Mouse (Mus musculus) forelimb bud, embryonic 11.5 days (tissue): ENCODE results near the gene Kif23.

Experiments used
- DNase-seq: peaks from one replicate; pipeline ENCODE4 v3.0.0-alpha.2; 2012; ENCODE audit warnings: low read depth, low spot score

Kif23 gene

DNA sequence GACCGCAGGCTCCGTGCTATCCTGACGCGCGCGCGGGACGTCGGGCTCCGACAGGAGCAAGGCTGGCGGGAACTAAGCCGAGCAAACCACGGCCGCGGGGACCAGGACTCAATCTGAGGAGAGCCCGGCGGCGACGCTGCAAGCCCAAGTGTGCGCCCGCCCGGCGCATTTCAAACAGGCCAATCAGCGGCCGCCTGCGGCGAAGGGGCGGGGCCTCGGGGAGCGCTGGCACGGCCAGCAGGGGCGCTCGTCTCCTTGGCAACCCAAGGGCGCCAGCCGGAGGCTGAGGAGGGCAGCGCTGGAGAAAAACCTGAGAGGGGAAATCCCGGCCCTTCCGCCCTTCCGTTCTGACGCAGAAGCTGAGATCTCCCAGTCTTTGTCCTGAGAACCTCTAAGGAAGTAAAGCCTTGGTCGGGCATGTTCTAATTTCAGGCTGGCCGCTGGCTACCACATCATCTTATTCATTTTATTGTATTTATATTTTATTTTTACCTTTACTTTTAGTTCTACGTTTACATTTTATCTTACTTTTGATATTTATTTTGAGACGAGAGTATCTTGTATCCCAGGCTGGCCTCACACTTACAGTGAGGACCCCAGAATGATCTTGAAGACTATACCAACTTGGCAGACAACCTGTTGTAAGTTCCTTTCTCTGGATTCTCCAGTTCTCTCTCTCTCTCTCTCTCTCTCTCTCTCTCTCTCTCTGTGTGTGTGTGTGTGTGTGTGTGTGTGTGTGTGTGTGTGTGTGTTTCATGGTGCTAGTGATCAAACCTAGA is at the start of gene Kif23:
TSS of gene Kif23 (minus strand) at position 152 of the 779 bp plus-strand sequence.
- peak; percentile 98 for DNase-seq

GRCm38 (mm10) chr9:61991158-61991557 is 44.6 kb upstream of the Kif23 start:
- no peak for DNase-seq

- DNase-seq, result no peak
Measured at GRCm38 (mm10) chr9:61990738-61991137, 44.2 kb upstream of the Kif23 start.

DNA sequence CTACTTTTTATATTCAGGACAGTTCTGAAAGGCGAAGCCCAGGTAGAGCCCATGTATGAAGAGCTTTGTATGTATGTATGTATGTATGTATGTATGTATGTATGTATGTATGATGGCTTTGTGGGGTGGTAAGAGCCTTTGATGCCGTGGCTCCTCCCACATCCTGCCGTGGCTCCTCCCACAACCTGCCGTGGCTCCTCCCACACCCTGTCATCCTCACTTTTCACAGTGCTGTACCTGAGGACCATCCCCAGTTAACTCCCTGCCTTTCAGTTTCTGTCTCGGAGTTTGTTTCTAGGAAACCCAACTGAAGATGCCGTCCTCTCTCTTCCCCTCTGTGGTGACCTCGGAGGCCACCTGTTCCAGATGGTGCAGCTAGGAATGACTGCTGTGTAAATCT is 39.5 kb upstream of the Kif23 start:
- DNase-seq, result no peak

DNA sequence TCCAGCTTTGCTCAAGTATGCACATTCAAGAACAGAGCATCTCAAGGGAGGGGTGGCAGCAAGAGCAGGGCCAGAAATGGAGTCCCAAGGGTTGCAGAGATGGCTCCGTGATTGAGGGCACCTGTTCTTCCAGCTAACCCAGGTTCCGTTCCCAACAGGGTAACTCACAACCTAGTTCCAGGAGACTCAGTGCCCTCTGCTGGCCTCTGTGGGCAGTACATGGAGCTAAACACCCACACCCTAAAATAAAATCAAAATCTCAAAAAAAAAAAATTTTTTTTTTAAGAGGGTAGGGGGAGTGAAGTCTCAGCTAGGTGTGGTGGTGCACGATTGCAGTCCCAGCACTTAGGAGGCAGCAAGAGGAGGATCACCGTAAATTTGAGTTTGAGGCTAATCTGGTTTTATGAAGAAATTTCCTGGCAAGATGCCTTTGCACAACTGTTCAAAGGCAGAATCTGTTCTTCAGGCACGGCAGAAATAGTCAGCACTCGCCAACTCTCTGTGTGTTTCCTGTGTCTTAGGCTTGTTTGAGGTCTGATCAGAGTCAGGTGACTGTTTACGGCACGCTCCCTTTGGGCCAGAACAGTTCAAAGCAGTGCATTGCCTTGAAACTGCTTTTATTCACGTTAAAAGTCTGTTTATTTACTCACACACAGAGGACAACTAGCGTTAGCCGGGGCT is 38.7 kb upstream of the Kif23 start:
- DNase-seq, result peak; percentile 25

- DNase-seq, result no peak
Measured at GRCm38 (mm10) chr9:61982940-61983620, 36.5 kb upstream of the Kif23 start.

GRCm38 (mm10) chr9:61981876-61982275 is 35.3 kb upstream of the Kif23 start:
- DNase-seq, result no peak

- no peak for DNase-seq
Measured at GRCm38 (mm10) chr9:61979983-61980382, 33.4 kb upstream of the Kif23 start.

DNA sequence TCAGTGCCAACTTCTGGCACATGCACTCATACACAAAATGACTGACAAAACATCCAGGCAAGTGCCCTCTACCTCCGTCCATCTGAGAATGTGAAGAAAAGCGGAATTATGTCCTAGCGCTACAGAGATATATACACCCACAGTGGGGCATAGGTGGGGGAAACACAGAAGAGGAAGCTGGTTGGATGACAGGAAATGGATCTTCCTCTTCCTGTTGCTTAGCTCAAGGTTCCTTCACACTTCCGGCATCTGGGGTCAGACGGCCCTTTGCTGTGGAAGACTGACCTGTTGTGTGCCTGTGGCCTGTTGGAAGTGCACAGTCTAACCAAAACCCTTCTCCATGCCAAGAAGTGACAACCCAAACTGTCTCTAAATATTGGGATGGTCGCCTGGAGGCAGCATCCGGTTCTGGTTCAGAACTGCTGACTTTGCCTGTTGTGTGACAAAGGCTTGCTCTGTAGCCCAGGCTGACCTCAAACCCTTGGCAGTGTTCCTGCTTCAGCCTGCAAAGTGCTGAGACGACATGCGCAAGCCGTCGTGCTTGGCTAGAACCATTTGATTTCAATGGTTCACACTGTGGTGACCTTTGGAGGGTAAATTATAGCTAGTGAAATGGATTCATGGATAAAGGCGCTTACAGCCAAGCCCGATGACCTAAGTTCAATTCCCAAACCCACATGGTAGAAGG is 30.8 kb upstream of the Kif23 start:
- no peak for DNase-seq

DNA sequence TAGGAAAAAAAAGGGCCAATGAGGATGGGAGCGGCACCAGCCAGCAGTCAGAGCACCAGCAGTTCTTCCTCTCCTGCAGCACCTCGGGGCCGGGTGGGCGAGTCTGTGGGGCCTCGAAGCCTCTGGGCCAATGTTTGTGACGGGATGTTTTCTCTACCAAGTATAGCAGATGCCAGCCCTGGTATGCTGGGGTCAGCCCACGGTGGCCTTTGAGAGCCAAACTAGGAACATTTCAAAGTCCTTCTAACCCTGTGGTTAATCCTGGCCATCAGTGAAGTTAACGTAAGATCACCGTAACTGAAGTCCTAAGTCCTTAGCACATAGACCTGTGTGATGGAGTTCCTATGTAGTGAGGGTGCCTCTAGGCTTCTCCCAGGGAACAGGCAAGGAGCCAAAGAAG is 25.5 kb upstream of the Kif23 start:
- no peak for DNase-seq

- DNase-seq, result no peak
Measured at GRCm38 (mm10) chr9:61971045-61971444, 24.5 kb upstream of the Kif23 start.

- DNase-seq, result no peak
Measured at GRCm38 (mm10) chr9:61967357-61967756, 20.8 kb upstream of the Kif23 start.

GRCm38 (mm10) chr9:61965987-61966386 is 19.4 kb upstream of the Kif23 start:
- DNase-seq, result no peak

DNA sequence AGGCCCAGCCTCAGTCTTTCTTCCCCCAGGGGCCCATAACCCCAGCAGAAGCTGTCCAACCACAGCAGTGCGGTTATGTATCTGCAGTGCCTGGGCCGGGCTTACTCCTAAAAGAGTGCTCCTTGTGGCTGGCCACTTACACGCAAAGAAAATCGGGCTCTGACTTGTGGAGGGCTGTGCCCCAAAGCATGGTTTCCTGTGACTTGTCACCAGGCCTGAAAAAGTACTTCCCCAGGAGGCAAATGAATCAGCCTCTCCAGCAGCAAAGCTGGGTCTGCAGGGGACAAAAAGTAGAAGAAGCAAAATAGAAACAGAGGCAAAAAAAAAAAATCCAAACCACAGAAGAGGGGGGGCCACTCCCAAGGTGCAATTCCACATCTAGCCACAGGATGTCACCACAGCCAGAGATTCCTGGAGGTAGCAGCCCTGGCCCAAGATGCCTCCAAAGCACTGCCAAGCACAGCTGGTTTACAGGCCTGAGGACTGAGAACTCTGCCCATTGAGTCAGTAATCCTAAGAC is 18.9 kb upstream of the Kif23 start:
- DNase-seq, result peak; percentile 77

DNA sequence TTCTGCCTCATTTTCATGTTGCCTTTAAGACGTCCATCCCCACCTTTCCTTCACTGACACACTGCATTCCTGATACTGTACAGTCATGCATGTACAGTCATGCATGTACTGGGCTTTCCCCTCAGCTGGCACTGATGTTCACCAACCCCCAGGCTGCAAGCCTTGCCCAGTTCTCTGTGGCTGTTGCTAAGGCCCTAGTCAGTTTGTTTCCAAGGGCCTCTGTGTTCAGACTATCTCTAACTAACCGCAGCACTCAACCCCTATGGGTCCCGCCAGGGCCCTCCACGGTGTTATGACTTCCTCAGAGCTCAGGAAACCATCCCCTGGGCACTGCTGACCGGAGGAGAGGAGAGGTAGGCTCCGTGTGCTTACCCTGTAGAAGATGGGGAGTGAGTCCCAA is 16.8 kb upstream of the Kif23 start:
- DNase-seq, result no peak

DNA sequence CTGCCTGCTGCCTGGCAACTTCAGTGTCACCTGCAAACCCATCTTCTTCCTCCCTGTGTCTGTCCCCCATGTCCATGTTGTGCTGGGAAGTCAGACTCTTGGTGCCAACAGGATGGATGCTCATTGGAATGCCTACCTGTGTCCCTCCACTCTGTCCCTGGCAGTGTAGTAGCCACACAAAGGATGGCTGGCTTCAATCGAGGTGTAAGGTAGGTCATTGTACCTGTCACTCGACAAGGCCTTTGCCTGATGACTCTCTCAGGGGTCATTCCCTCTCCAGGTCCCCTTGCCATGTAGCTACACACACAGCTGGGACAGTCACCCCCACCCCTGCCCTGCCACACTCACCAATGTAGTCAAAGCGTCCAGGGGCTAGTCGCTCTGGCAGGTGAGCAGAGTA is 14.6 kb upstream of the Kif23 start:
- DNase-seq, result no peak

DNA sequence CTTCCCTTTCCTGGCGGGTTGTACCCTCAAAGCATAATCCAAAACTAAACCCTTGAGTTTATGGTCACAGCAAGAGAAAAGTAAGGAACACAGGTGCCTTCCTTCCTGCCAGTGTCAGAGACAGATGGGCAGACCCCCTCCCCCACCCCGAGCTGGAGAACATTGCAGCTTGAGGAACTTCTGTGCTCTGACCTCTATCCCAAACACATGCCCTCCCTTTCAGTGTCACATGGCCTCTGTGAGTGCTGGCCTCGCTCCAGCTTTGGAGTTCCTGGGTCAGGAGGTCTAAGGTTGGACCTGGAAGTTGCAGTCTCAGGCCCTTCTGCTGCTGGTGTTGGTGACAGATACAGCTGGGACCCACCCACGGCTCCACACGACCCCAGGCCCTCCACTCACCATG is 14.2 kb upstream of the Kif23 start:
- no peak for DNase-seq

GRCm38 (mm10) chr9:61959921-61960569 is 13.5 kb upstream of the Kif23 start:
- no peak for DNase-seq

- no peak for DNase-seq
Measured at GRCm38 (mm10) chr9:61954707-61955106, 8.1 kb upstream of the Kif23 start.

GRCm38 (mm10) chr9:61952241-61952640 is 5.7 kb upstream of the Kif23 start:
- no peak for DNase-seq
